Mouse (Mus musculus) CD4-positive helper T cell, adult 2 months (primary cell): ENCODE measurements around the gene Rbm33.

Experiments
- DNase-seq: peaks from one replicate; pipeline ENCODE4 v3.0.0-alpha.2; 2012; ENCODE audit warnings: low read depth, missing footprints, low spot score

The Rbm33 gene

GRCm38 (mm10) chr5:28324457-28324856 lies 7.5 kb downstream of the Rbm33 start:
- no peak for DNase-seq

- peak; percentile 78 for DNase-seq
Measured at GRCm38 (mm10) chr5:28329024-28329806, 12.3 kb downstream of the Rbm33 start.

- DNase-seq = no peak
Measured at GRCm38 (mm10) chr5:28333731-28334130, 16.8 kb downstream of the Rbm33 start.

- DNase-seq = no peak
Measured at GRCm38 (mm10) chr5:28351857-28352513, 35.1 kb downstream of the Rbm33 start.

- no peak for DNase-seq
Measured at GRCm38 (mm10) chr5:28355614-28356013, 38.7 kb downstream of the Rbm33 start.

- DNase-seq = no peak
Measured at GRCm38 (mm10) chr5:28360745-28361144, 43.8 kb downstream of the Rbm33 start.

- DNase-seq = no peak
Measured at GRCm38 (mm10) chr5:28368056-28368455, 51.1 kb downstream of the Rbm33 start.

- DNase-seq = no peak
Measured at GRCm38 (mm10) chr5:28370836-28371235, 53.9 kb downstream of the Rbm33 start.

- no peak for DNase-seq
Measured at GRCm38 (mm10) chr5:28372172-28372664, 55.3 kb downstream of the Rbm33 start.

- DNase-seq = no peak
Measured at GRCm38 (mm10) chr5:28373498-28374427, 56.8 kb downstream of the Rbm33 start.

GRCm38 (mm10) chr5:28377299-28377698 lies 60.4 kb downstream of the Rbm33 start:
- no peak for DNase-seq

GRCm38 (mm10) chr5:28382289-28382688 lies 65.4 kb downstream of the Rbm33 start:
- peak; percentile 79 for DNase-seq

GRCm38 (mm10) chr5:28386783-28387182 lies 69.9 kb downstream of the Rbm33 start:
- DNase-seq = no peak

- no peak for DNase-seq
Measured at GRCm38 (mm10) chr5:28387531-28388179, 70.7 kb downstream of the Rbm33 start.

- peak; percentile 65 for DNase-seq
Measured at GRCm38 (mm10) chr5:28388184-28388583, 71.3 kb downstream of the Rbm33 start.

GRCm38 (mm10) chr5:28390189-28390588 lies 73.3 kb downstream of the Rbm33 start:
- DNase-seq = no peak

- DNase-seq = no peak
Measured at GRCm38 (mm10) chr5:28397344-28397743, 80.4 kb downstream of the Rbm33 start.

GRCm38 (mm10) chr5:28398736-28399135 lies 81.8 kb downstream of the Rbm33 start:
- DNase-seq = no peak

GRCm38 (mm10) chr5:28399451-28400115 lies 82.7 kb downstream of the Rbm33 start:
- DNase-seq = no peak

GRCm38 (mm10) chr5:28402756-28403155 lies 85.8 kb downstream of the Rbm33 start:
- DNase-seq = peak; percentile 82

GRCm38 (mm10) chr5:28406662-28407061 lies 89.7 kb downstream of the Rbm33 start:
- DNase-seq = no peak
